Mouse (Mus musculus) limb, embryonic 10.5 days (tissue): ENCODE results near the gene Gm49384. TPM values are rescaled to one million over a fixed set of nuclear protein-coding genes. Genes with fewer than 3 reads are reported as not detected.
A peak's percentile ranks its signal among the peaks of the same experiment; 100 is the strongest.

ENCODE experiments used
- DNase-seq: peaks from one replicate; pipeline ENCODE4 v3.0.0-alpha.2; 2017; ENCODE audit warnings: low spot score
- H3K27ac ChIP-seq: fragments of 300-500 bp; sonication (generic); 2 replicates; pipeline ENCODE4 v1.5.1; 2016; ENCODE audit warnings: mild to moderate bottlenecking
- H3K27me3 ChIP-seq: fragments of 300-500 bp; sonication (generic); 2 replicates; pipeline ENCODE4 v1.6.1; 2016; ENCODE audit warnings: low read depth, mild to moderate bottlenecking; ENCODE audit not compliant: poor library complexity, severe bottlenecking
- H3K36me3 ChIP-seq: fragments of 300-500 bp; sonication (generic); 2 replicates; pipeline ENCODE4 v1.6.1; 2016; ENCODE audit warnings: mild to moderate bottlenecking, moderate library complexity
- H3K4me1 ChIP-seq: fragments of 300-500 bp; sonication (generic); 2 replicates; pipeline ENCODE4 v1.6.1; 2016
- H3K4me3 ChIP-seq: fragments of 300-500 bp; sonication (generic); 2 replicates; pipeline ENCODE4 v1.5.1; 2016; ENCODE audit warnings: mild to moderate bottlenecking, moderate library complexity
- H3K9me3 ChIP-seq: fragments of 300-500 bp; sonication (generic); replicated peaks from 2 replicates; pipeline ENCODE4 v1.6.1; 2016; ENCODE audit warnings: mild to moderate bottlenecking
- WGBS: fragments of 180-500 bp; shearing (Covaris S2); methylation state at CpG from one replicate; pipeline ENCODE4 v1.1.7; 2016; 5-methylcytosine and 5-hydroxymethylcytosine counted together
- polyA plus RNA-seq: library from polyadenylated mRNA; unstranded; fragments of >200 nt; fragmentation: Nextera tagmentation; extraction: Ambion mirVana; gene quantifications from 2 replicates; pipeline ENCODE4 v1.2.1, GENCODE M21; 2016

The Gm49384 gene
- polyA plus RNA-seq, 1 experiment from 2014 or later, result 53.5 TPM

DNA sequence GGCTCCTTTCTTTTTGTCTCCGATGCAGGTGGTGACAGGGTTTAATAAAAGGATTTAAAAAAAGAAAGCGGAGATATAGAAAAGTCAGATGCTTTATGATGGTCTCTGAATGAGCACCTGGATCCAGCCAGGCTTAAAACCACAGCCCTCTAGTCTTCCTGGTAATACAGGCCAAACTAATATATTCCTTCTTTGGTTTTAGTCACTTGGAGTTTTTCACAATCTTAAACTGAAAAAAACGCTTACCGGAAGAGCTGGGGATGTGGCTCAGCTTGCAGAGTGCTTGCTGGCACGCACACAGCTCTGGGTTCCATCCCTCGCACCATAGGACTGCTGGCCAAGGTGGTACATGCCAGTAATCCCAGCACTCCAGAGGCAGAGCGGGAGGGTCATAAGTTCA, 12.5 kb upstream of the Gm49384 start:
- Histone ChIP-seq H3K9me3 (no peaks in the 10 kb centered on the region), H3K4me3 (no peak overlapping the region), H3K4me1 (no peaks in the 10 kb centered on the region), H3K27ac (no peak overlapping the region), H3K27me3 (no peaks in the 10 kb centered on the region), H3K36me3 (peaks cover 100% of the 10 kb centered on the region)
- no peak for DNase-seq
- WGBS, result 95% methylated on average over 7 of the region's 7 CpGs

DNA sequence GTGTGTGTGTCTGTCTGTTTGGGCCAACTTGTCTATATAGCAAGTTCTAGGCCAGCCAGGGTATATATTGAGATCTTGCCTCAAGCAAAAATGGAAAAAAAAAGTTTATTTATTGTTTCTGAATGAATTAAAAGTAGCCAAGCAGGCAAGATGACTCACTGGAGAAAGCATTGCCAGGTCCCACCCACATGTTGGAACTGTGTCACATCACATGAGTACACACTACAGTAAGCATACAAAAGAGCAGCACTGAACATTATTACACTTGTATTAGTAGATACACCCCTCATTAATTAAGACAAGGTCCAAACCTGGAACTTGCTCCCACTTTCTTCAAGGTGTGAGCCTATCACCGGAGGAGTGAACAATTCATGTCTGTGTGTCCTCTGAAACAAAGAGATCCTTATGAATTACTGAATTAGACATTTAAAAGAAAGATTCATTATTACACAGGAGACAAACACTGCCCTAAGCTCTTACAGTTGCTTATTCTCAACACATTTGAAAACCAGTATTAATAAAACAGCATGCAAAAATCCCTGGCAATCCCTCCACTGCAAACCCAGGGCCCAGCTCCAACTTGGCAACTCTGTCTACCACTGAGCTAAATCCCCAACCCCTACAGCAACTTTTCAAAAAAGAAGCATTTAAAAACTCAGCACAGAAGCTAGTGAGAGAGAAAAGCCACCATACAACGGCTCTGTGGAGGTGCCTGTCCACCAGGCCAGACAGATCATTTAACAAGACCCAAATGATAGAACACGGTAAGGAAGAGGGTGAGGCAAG, 11.1 kb upstream of the Gm49384 start:
- WGBS, result 92% methylated on average over 3 of the region's 3 CpGs
- Histone ChIP-seq H3K4me1 (no peaks in the 10 kb centered on the region), H3K36me3 (peaks cover 100% of the 10 kb centered on the region), H3K27me3 (no peaks in the 10 kb centered on the region), H3K9me3 (no peaks in the 10 kb centered on the region), H3K27ac (no peak overlapping the region), H3K4me3 (no peak overlapping the region)
- no peak for DNase-seq

- Histone ChIP-seq H3K4me1 (no peaks in the 10 kb centered on the region), H3K9me3 (no peaks in the 10 kb centered on the region), H3K4me3 (no peak overlapping the region), H3K27ac (no peak overlapping the region), H3K27me3 (no peaks in the 10 kb centered on the region), H3K36me3 (peaks cover 100% of the 10 kb centered on the region)
- DNase-seq, result no peak
- WGBS, result 95% methylated on average over 7 of the region's 7 CpGs
Observed at GRCm38 (mm10) chr12:69214393-69214792, 10.3 kb upstream of the Gm49384 start.

DNA sequence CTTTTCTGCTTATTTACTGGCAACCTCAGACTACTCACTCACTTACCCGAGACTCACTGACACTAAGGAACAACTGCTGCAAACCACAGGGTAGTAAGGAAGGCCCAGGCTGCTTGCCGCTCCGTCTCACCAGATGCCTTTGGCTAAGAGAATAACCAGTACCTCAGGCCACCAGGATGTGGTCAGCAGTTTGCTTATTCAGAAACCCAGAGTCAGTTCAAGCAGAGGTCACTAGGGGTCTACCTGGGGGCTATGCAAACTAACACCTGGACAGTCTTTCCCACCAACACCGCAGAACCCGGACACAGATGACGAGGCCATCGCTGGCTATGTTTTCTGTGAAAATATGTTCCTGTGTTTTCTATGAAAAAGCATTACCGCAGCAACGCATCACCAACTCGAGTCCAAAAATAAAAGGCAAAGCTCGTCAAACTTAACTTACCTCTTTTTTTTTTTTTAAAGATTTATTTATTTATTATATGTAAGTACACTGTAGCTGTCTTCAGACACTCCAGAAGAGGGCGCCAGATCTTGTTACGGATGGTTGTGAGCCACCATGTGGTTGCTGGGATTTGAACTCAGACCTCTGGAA, 9.2 kb upstream of the Gm49384 start:
- peaks cover 100% of the 10 kb centered on the region for H3K36me3 ChIP-seq
- WGBS, result 94% methylated on average over 13 of the region's 13 CpGs
- H3K4me1 ChIP-seq, result no peaks in the 10 kb centered on the region
- no peak for DNase-seq
- no peak overlapping the region for H3K27ac ChIP-seq
- H3K9me3 ChIP-seq, result no peaks in the 10 kb centered on the region
- H3K4me3 ChIP-seq, result no peak overlapping the region
- H3K27me3 ChIP-seq, result no peaks in the 10 kb centered on the region

DNA sequence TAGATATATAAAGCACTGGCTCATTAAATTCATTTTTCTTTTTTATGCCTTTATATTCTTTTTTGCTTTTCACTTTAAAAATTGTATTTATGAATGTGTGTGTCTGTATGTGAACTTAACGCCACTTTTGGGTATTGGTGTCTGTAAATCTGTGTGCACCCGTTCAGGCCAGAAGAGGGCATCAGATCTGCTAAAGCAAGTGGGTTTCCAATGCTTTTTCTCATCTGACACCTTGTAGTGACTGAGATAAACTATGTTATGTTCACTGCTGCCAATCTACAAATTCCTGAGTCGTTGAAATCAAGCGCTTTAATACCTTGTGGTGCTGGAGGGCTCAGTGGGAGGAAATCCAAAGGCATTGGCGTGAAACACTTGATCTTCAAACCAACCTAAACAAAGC, 7.0 kb upstream of the Gm49384 start:
- no peak overlapping the region for H3K4me3 ChIP-seq
- peaks cover 99% of the 10 kb centered on the region for H3K36me3 ChIP-seq
- H3K27me3 ChIP-seq, result no peaks in the 10 kb centered on the region
- WGBS, result 92% methylated on average over 5 of the region's 5 CpGs
- H3K9me3 ChIP-seq, result no peaks in the 10 kb centered on the region
- no peak overlapping the region for H3K27ac ChIP-seq
- peak; percentile 15 for DNase-seq
- H3K4me1 ChIP-seq, result no peaks in the 10 kb centered on the region

- DNase-seq, result peak; percentile 23
- Histone ChIP-seq H3K9me3 (no peaks in the 10 kb centered on the region), H3K27me3 (no peaks in the 10 kb centered on the region), H3K27ac (no peak overlapping the region), H3K4me3 (no peak overlapping the region), H3K4me1 (no peaks in the 10 kb centered on the region), H3K36me3 (peaks cover 94% of the 10 kb centered on the region)
- 93% methylated on average over 18 of the region's 18 CpGs for WGBS
Observed at GRCm38 (mm10) chr12:69210056-69210979, 6.3 kb upstream of the Gm49384 start.

DNA sequence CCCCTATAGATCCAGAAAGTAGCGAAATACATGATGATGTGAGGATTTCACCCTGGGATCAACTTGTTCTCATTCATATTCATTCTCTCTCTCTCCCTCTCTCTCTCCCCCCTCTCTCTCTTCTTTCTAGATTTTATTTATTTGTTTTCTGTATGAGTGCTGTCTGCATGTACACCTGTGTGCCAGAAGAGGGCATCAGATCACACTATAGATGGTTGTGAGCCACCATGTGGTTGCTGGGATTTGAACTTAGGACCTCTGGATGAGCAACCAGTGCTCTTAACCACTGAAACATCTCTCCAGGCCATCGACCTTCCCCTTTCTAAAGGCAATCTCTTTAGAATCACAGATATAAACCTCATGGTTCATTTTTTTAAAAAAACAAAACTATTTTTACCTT, 4.5 kb upstream of the Gm49384 start:
- Histone ChIP-seq H3K4me1 (no peaks in the 10 kb centered on the region), H3K27ac (no peak overlapping the region), H3K27me3 (no peaks in the 10 kb centered on the region), H3K9me3 (no peaks in the 10 kb centered on the region), H3K36me3 (peaks cover 86% of the 10 kb centered on the region), H3K4me3 (no peak overlapping the region)
- DNase-seq, result no peak
- WGBS, result 90% methylated on average over 2 of the region's 2 CpGs

GRCm38 (mm10) chr12:69207926-69208325, 3.9 kb upstream of the Gm49384 start:
- DNase-seq, result no peak
- Histone ChIP-seq H3K27ac (no peak overlapping the region), H3K9me3 (no peaks in the 10 kb centered on the region), H3K4me3 (no peak overlapping the region), H3K27me3 (no peaks in the 10 kb centered on the region), H3K36me3 (peaks cover 86% of the 10 kb centered on the region), H3K4me1 (no peaks in the 10 kb centered on the region)
- 94% methylated on average over 7 of the region's 7 CpGs for whole genome bisulfite sequencing

DNA sequence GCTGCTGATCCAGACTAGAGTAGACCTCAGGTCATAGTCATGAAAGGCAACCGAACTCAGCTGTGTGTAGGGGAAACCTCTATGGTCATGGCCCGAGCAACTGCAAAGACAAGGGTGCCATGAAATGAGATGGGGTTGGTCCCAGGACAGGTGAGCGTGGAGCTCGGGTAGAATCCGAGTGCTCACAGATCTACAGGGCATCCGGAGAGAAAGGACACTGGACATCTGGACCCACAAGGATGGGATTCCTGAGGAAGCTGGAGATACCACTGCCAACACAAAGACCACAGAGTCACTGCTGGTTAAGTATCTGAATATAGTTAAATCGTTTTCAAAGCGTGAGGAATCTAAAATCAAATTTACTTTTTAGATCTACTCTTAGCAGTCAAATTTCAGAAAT, 3.3 kb upstream of the Gm49384 start:
- 96% methylated on average over 8 of the region's 8 CpGs for WGBS
- H3K4me3 ChIP-seq, result no peak overlapping the region
- DNase-seq, result no peak
- no peaks in the 10 kb centered on the region for H3K9me3 ChIP-seq
- no peaks in the 10 kb centered on the region for H3K4me1 ChIP-seq
- H3K27ac ChIP-seq, result no peak overlapping the region
- no peaks in the 10 kb centered on the region for H3K27me3 ChIP-seq
- H3K36me3 ChIP-seq, result peaks cover 86% of the 10 kb centered on the region

- Histone ChIP-seq H3K4me1 (peaks cover 26% of the 10 kb centered on the region), H3K27ac (no peak overlapping the region), H3K36me3 (peaks cover 52% of the 10 kb centered on the region), H3K27me3 (no peaks in the 10 kb centered on the region), H3K9me3 (no peaks in the 10 kb centered on the region), H3K4me3 (no peak overlapping the region)
- no peak for DNase-seq
Observed at GRCm38 (mm10) chr12:69198985-69199384, 5.1 kb downstream of the Gm49384 start.

DNA sequence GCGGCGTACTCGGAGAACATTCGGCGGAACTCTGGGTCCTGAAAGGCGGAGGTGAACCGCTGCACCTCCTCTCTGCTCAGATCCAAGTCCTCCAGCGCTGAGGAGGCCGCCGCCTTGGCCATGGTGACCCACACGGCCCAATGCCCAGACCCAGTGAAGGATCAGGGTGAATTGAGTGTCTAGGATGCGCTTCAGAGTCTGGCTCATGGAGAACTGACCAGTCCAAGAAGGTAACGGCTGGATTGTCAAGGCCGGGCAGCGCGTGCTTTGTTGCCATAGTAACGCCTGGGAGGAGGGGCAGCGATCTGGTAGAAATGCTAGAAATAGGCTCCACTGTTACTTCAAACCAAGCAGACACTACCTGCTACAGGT, 5.9 kb downstream of the Gm49384 start, which contains the start of gene Dnaaf2:
Gene Dnaaf2 (minus strand): TSS at position 266 of the 372 bp plus-strand sequence.
- Histone ChIP-seq H3K9me3 (no peaks in the 10 kb centered on the region), H3K27me3 (no peaks in the 10 kb centered on the region), H3K4me1 (peaks cover 26% of the 10 kb centered on the region), H3K36me3 (peaks cover 49% of the 10 kb centered on the region), H3K4me3 (peak within 1 kb of the TSS; percentile 82), H3K27ac (peak within 1 kb of the TSS; percentile 93)
- WGBS, result under 1% methylated on average over 18 of the region's 18 CpGs
- peak; percentile 77 for DNase-seq

GRCm38 (mm10) chr12:69197378-69198163, 6.5 kb downstream of the Gm49384 start:
- under 1% methylated on average over 94 of the region's 94 CpGs for WGBS
- Histone ChIP-seq H3K27ac (peak overlapping the region; percentile 93), H3K27me3 (no peaks in the 10 kb centered on the region), H3K4me1 (peaks cover 26% of the 10 kb centered on the region), H3K36me3 (peaks cover 49% of the 10 kb centered on the region), H3K9me3 (no peaks in the 10 kb centered on the region), H3K4me3 (peak overlapping the region; percentile 82)
- DNase-seq, result peak; percentile 69
